Mouse (Mus musculus) embryonic fibroblast, embryonic 13.5 days (primary cell): Measurements from ENCODE around the gene Gm8362. TPM values are rescaled to one million over a fixed set of nuclear protein-coding genes. Genes with fewer than 3 reads are reported as not detected.
"Not testable (repeated sequence)": the region's sequence is repeated elsewhere in the genome, so short reads cannot be mapped to it uniquely, and the experiment has no call there.

Source experiments
- H3K27ac ChIP-seq: 2 replicates; pipeline ENCODE4 v1.5.1; 2012; ENCODE audit warnings: low read length, control low read depth, inconsistent platforms; ENCODE audit not compliant: insufficient read depth
- H3K4me1 ChIP-seq: 2 replicates; pipeline ENCODE4 v1.6.1; 2011; ENCODE audit warnings: low read length; ENCODE audit not compliant: control insufficient read depth, insufficient read depth
- H3K4me3 ChIP-seq: 2 replicates; pipeline ENCODE4 v1.5.1; 2011; ENCODE audit warnings: mild to moderate bottlenecking, control low read depth, low read length; ENCODE audit not compliant: insufficient read depth
- polyA plus RNA-seq: library from polyadenylated mRNA; stranded (reverse); fragments of >200 nt; gene quantifications from 2 replicates; pipeline ENCODE4 v1.2.4, GENCODE M21; 2011; ENCODE audit warnings: low read depth; ENCODE audit not compliant: missing spikeins, insufficient read length

The Gm8362 gene
- polyA plus RNA-seq: not detected in 2 replicates

DNA sequence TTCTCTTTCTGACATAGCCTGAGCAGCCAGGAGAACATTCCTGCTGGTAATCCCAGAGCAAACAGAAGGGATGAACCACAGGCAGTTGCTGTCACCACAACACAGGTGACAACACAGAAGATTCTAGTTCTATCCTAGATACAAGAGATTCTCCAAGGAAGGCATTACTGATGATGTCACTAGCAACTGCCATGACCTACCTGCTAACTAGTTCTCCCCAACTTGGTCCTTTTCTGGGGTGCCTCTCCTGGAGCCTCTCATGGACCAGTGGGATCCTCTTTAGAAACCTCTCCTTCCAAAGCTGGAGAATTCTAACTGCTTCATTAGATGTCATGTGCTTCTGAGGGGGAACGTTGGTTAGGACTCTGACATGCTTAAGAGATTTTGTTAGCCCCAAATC lies at the start of gene Gm8362:
Gm8362 (minus strand) TSS at position 101 of the 400 bp plus-strand sequence.
- H3K4me3 ChIP-seq, H3K4me1 ChIP-seq, H3K27ac ChIP-seq: not testable (repeated sequence)

DNA sequence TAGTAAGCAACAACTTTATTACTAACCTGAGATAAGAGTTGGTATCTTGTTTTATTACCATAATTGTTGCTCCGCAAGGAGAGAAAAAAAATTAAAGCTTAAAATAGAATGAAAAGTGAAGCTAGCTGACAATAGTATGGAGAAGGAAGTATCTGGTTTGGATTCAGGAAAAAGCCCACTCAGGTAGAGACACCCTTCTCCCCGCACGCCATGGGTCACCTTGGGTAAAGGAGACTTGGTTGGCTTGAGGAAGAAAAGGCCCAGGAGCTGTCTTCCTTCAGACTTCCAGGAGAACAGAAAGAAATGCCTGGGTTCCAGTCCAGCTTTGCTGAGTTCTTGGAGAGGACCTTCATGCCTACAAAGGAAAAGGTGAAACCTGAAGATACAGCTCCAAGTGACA lies 49.1 kb upstream of the Gm8362 start:
- H3K4me3 ChIP-seq, H3K4me1 ChIP-seq, H3K27ac ChIP-seq: not testable (repeated sequence)

DNA sequence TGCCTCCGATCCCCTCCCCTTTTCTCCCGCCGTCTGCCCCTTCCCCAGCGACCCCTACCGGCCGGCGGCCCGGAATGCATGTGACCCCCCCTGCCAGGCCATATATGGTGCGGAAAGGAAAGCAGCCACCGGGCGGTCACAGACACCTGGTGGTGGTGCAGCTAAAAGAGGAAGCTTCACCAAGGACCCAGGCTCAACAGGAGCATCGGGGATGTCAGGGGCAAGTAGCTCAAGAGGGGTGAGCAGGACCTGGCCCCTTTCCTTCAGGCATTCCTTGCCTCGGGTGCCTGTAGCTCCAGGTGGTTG lies 17.0 kb downstream of the Gm8362 start:
- H3K4me3 ChIP-seq, H3K27ac ChIP-seq, H3K4me1 ChIP-seq: not testable (repeated sequence)

DNA sequence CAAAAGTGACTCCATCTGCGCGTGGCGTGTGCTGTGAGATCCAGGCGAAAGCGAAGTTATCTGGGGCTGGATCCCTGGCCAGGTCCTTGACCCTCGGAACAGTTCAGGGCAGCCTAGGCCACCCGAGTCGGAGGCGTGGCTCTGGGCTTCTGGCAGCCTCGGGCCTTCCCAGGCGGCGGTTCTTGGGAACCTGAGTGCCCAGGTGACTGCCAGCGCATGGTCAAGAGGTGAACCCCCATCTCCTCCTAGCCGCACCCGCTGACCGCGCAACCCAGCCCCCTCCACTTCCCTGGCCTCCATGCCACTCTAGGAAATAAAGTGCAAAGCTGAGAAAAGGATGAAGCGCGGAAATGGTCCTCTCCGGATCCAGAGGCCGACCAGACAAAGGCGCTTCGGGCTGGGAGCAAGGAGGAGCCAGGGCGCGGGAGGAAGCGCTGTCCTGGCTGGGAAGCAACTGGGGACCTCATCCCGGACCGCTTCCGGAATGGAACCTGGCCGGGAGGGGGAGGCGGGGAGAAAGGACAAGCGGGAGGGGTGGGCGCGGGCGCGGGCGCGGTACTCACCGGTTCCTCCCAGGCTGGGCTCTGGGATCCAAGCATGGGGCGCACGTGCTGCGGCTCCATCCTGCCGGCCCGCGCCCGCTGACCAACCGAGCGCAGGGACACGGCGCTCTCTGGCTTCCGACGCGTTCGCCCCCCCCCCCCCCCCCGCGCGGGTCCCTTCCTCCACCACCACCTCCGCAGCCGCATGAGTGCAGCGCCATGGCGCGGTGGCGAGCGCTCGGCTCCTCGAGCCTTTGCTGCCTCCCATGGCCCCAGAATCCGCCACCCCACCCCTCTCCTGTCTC lies 17.6 kb downstream of the Gm8362 start:
- H3K27ac ChIP-seq, H3K4me1 ChIP-seq: not testable (repeated sequence)
- H3K4me3 ChIP-seq: peak overlapping the region; percentile 48

DNA sequence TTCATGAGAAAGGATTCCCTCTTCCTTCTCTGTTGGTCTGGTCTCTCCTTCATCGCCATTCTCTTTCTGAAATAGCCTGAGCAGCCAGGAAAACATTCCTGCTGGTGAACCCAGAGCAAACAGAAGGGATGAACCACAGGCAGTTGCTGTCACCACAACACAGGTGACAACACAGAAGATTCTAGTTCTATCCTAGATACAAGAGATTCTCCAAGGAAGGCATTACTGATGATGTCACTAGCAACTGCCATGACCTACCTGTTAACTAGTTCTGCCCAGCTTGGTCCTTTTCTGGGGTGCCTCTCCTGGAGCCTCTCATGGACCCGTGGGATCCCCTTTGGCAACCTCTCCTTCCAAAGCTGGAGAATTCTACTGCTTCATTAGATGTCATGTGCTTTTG lies 32.0 kb downstream of the Gm8362 start, which contains the start of gene Gm3636:
Gm3636 (minus strand) TSS at position 101 of the 400 bp plus-strand sequence.
- not testable (repeated sequence) for H3K27ac ChIP-seq, H3K4me3 ChIP-seq, H3K4me1 ChIP-seq

DNA sequence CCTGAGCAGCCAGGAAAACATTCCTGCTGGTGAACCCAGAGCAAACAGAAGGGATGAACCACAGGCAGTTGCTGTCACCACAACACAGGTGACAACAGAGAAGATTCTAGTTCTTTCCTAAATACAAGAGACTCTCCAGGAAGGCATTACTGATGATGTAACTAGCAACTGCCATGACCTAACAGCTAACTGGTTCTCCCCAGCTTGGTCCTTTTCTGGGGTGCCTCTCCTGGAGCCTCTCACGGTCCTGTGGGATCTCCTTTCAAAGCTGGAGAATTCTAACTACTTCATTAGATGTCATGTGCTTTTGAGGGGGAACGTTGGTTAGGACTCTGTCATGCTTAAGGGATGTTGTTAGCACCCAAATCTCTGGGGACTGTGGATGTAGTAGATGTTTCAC lies 54.1 kb downstream of the Gm8362 start, which contains the start of gene Gm8050:
Gm8050 (minus strand) TSS at position 101 of the 400 bp plus-strand sequence.
- H3K27ac ChIP-seq, H3K4me3 ChIP-seq, H3K4me1 ChIP-seq: not testable (repeated sequence)

Other genes starting within 250 kb of the Gm8362 start
- not detected in 2 replicates for gene Gm8356, start 237.1 kb downstream of the Gm8362 start, polyA plus RNA-seq
- 0.44 TPM in 1 of 2 replicates, not detected in the other for gene Gm3629, start 183.8 kb downstream of the Gm8362 start, polyA plus RNA-seq
- gene Gm3460, start 152.0 kb downstream of the Gm8362 start, polyA plus RNA-seq: not detected in 2 replicates
- gene Gm10251, start 90.2 kb downstream of the Gm8362 start, polyA plus RNA-seq: not detected in 2 replicates
- not detected in 2 replicates for gene Gm8050, start 54.2 kb downstream of the Gm8362 start, polyA plus RNA-seq
- 3.5 and 3.7 TPM in 2 replicates for gene Gm3636, start 32.1 kb downstream of the Gm8362 start, polyA plus RNA-seq
- gene Gm3642, start 65.9 kb upstream of the Gm8362 start, polyA plus RNA-seq: not detected in 2 replicates
- 0.27 TPM in 1 of 2 replicates, not detected in the other for gene Gm3667, start 115.6 kb upstream of the Gm8362 start, polyA plus RNA-seq
- not detected in 2 replicates for gene Gm6356, start 199.4 kb upstream of the Gm8362 start, polyA plus RNA-seq